Mouse (Mus musculus) c-Kit-positive CD71-negative TER-119-negative erythroid progenitor cells, embryonic 14.5 days (primary cell): ENCODE measurements around the gene Cpt1a.

Experiments used
- DNase-seq: peaks from one replicate; pipeline ENCODE4 v3.0.0-alpha.2; 2013; ENCODE audit warnings: low read depth

Cpt1a gene

DNA sequence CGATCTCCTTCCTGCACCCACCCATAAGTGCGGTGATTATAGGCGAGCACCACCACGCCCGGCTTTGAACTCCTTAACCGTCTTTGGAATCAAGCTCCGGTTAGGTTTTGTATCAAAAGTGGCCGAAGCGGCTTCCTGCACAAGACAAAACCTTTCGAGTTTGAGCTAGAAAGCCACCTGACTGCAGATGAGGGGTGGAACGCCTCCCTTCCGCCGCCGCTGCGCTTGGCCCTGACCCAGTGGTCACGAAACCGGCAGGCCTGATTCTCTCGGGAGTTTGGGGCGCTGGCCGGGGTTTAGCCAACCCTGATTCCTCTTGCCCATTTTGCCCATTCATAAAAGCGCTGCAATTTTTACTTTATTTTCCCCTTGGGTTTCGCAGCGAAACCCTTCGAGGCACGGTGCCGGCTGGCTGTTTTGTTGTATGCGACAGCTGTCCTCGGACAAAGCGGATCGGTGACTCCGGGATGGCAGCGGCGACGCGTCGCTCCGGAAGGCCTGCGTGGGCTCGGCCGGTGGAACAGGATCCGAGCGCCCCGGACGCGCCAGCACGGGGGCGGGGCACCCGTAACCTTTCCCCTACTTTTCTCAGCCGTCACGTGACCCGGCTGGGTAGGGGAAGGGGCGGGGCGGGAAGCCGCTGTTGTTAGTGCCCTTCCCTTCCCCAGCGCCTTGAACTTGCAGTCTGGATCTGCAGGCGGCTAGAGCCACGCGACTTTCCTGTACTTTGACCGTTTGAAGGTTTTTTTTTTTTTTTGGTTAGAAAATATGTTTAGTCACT lies 3.0 kb downstream of the Cpt1a start:
- peak; percentile 90 for DNase-seq

DNA sequence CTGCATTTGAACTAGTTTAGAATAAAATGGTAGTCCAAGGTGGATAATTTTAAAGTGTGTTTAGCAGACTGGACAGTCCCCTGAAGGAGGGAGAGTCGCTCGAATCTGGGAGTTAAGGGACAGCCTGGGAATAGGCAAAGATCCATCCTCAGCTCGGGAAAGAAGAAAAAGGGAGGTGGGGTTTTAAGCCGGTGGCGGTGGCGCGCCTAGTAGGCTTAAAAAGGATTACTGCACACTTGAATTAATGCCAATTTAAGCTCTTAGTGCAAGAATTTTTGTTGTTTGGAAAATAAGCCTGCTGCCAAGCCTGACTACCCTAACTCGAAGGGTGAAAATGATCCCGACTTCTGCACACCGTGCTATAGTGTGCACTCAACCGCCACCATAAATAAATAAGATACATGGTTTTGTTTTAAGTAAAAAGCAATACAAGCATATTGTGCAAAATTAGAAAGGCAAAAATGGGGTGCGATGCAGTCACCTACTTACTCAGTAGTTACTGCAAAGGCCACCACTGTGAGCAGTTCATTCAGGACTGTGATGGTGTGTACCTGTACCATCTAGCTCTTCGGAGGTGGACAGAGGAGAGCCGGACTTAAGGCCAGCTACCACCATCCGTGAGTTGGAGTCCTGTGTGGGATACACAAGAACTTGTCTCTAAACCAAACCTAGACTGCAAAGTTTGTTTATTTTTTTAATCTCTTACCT lies 3.8 kb downstream of the Cpt1a start:
- DNase-seq: no peak

DNA sequence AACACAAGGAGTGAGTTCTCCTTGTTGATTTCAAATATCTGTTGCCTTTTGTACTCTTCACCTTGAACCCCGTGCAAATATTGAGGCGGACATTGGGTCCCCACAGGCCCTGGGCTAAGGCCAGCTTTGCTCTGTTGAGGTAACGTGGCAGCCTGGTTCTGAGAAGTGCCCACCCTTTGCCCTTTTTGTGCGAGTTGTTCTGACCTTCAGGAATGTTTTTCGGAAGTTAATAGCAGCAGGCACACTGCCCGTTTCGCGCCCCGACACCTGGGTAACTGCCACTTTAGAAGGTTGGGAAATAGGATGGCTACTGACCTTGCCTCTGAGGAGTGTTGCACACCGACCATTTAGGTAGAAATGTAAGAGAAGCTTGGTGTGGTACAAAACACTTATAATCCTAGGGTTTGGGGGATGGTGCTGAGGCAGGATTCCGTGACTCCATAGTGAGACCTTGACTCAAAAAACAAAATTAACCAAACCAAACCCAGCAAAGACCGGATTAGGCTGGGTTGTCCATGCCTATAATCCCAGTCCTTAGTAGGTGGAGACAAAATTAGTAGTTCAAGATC lies 4.4 kb downstream of the Cpt1a start:
- DNase-seq: no peak

DNA sequence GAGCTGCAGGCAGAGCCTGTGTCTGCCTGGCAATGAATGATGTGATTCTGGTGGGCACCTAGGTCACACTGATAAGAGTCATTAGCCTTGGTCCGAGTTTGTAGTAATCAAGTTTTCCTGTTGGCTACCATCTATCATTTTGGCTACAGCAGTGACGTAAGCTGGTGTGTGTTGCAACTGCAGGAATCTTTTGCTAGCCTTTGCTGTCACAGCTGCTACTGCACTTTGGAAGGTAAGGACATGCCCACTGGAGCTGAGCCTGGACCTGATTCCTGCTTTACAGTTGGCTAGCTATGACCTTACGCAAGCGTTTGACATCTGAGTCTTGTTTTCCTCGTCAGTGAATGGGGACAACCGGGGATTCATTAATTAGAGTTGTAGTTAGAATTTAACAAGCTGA lies 11.1 kb downstream of the Cpt1a start:
- DNase-seq: no peak

DNA sequence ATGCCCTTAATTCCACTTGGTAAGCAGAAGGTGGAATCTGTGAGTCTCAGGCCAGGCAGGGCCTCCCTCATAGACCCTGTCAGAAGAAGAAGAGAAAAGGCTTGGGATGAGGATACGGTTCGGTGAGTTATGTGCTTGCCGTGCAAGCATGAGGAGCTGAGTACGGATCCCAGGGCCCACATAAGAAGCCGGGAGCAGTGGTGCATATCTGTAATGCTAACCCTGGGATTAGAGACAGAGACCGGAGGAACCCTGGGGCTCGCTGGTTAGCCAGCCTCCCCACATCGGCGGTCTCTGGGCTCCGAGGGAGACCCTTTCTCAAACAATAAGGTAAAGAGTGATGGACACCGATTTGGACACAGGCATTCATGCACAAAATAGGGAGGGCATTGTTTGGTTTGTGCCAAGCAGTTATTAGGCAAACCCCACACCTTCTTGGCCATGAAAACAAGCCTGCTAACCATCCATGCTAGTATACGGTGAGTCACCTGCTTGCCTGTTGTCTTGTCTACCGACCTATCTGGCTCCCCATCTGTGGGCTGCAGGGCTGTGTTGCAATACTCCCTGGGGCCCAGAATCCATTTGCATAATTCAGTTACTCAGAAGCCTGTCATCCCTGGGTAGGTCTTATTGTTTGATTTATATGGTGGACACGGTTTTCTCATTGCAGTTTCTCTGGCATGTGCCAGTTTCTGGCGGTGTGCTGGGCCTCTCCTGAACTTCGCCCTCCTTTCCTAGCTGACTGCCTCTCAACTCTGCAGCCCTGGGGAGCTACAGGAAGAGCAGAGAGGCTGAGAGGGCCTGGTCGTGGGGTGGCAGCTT lies 11.8 kb downstream of the Cpt1a start:
- peak; percentile 55 for DNase-seq

DNA sequence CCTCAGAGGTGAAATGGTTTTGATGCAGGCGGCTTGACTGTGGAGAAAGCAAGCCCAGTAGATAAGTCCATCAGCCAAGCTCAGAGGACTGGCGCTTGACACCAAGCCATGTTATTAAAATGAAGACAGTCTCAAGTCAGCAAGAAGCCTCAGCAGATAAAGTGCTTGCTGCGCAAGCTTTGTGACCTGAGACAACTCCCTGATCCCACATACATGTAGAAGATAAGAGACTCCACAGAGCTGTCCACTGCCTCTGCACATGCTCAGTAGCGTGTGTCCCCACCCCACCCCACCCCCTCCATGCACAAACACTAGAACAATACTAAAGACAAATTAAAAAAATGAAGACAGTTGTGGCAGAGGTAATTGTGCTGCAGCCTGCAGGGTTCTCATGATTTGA lies 12.4 kb downstream of the Cpt1a start:
- DNase-seq: no peak

DNA sequence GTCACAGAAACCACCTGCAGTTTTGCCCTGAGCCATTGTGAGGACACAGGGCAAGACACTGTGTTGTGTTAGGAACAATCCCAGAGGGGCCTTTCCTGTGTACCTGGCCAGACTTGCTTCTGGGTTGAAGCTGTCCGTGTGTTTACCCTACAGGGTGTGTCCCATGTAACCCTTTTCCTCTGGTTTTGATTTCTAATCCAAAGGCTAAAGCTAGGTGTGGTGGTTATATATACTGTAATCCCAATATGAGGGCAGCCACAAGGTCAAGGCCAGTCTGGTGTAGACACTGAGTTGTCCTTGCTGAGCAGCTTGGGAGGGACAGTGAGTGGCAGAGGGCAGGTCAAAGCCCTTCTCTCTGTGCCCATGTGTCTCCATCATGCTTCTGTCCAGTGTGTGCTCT lies 13.8 kb downstream of the Cpt1a start:
- no peak for DNase-seq

DNA sequence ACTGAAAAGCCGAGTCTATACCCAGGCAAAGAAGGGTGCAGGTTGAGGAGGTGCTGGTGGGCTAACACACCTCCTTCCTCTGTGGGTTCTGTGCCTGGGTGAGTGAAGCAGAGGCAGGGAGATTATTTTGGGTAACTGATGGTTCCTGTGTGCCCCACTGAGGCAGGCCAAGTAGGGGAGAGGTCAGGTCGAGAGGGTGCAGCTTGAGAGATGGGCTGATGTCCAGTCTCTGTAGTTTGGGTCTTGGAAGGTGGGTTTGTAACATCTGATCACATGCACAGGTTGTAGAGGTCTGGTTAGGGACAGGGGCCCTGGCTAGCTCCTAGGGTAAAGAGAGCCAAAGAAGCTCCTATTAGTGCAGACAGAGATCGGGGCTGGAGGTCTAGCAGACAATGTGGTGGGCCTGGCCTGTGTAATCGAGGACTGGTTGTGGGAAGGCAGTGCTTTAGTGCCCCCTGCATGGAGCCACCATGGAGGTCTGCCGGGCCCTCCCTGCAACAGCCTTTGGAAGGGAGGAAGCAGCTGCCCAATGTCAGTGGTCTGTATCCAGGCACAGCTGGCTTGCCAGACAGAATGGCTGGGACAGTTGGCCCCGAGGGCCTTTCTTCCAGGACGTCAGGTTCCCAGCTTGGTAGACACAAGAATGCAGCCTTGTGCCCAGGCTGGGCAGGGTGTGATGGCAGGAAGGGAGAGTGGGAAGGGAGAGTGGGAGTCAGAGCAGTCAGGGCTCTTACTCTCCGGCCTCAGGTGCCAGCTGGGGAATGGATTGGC lies 14.5 kb downstream of the Cpt1a start:
- no peak for DNase-seq

DNA sequence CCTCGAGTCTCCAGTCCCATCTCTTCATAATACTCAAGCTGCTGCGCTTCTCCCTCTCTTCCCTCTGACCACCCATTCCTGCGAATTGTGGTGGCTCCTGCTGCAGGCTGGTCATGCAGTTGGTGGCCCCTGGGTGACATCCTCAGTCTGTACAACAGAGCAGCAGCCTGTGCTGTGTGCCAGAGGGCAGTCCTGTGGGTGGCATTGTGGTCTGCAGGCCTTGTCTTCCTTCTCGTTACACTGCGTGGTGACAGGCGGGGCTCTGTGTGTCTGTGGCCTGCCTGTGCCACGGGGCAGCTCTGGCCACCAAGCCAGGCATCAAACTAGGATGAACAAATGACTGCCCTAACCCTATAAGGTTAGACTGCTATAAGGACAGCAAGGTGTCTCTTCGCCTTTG lies 17.1 kb downstream of the Cpt1a start:
- no peak for DNase-seq

DNA sequence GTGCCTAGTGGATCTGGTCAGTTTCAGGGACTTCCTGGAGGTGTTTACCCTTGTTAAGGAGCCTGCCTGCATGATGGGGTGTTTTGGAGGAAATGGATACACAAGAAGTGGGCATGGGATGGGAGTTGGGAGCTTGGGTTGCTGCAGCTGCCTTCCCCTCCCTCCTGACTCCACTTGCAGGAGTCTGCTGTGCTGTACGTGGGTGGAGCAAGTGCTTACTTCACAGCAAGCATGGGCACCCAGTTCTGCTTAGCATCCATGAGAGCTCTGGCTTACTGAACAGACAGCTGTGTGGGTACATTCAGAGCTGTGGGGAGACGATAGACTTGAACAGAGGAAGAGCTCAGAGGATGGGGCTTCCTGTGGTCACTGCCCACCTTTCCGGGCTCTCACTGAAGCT lies 18.9 kb downstream of the Cpt1a start:
- no peak for DNase-seq

DNA sequence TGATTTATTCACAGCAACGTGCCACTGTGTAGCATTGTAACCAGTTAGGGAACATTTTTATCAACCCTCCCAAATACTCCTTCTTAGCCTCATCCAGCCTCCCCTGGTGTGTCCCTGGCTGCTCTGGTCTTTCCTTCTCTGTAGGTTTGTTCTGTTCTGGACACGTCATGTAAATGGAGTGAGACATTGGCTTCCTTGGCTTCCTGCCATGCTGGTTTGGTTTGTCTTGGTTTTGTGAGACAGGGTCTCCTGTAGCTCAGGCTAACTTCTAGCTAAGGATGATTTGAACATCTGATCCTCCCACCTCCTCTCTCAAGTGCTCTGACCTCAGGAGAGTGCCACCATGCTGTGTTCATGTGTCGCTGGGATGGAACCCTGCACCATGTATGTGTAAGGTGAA lies 21.8 kb downstream of the Cpt1a start:
- no peak for DNase-seq

DNA sequence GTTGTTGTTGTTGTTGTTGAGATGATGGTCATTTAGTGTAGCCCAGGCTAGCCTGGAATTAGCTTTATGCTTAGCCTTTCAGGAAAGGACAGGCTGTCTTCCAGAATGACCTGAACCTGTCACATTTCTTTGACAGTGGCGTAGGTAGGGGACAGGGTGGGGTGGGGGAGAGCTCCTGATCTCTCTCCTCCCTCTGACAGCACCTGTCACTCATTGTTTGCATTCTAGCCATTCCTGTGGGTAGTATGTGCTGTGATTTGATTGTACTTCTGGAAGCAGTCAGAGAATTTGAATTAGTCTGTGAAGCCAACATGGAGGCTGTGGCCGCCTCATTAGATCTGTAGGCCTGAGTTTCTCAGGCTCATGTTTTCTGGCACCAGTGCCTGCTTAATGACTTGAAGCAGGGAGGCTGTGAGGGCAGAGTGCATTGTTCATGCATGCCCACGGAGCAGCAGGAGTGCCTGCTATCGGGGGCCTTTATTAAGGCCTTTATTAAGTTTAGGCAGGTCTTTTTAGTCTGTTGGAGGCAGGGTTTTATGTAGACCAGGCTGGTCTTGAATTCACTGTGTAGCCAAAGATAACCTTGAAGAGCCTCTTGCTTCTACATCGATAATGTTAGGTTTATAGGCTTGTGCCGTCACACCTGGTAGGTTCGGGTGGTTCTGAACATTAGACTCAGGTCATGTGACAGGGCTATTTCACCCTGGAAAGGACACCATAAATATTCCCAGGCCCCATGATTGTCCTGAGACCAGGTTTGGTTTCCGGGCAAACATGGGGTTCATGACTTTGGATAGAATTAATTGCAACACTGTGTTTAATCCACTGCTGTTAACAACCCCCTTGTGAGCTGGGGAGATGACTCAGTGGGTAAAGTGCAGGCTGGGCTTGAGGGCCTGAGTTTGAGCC lies 22.8 kb downstream of the Cpt1a start:
- DNase-seq: no peak

DNA sequence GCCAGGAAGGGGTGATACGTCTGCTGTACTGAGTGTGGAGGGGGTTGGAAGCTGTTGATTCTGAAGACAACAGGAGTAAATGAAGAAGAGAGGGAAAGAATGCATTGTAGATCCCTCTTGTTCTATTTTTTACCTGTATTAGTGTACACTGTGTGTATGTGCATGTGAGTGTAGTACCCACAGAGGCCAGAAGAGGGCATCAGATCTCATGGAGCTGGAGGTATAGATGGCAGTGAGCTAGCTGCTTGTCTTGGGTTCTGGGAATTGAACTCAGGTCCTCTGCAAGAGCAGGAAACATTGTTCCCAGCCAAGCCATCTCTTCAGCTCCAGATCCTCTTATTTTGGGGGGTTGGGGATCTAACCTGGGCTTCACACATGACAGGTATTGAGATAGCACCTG lies 25.6 kb downstream of the Cpt1a start:
- DNase-seq: no peak

DNA sequence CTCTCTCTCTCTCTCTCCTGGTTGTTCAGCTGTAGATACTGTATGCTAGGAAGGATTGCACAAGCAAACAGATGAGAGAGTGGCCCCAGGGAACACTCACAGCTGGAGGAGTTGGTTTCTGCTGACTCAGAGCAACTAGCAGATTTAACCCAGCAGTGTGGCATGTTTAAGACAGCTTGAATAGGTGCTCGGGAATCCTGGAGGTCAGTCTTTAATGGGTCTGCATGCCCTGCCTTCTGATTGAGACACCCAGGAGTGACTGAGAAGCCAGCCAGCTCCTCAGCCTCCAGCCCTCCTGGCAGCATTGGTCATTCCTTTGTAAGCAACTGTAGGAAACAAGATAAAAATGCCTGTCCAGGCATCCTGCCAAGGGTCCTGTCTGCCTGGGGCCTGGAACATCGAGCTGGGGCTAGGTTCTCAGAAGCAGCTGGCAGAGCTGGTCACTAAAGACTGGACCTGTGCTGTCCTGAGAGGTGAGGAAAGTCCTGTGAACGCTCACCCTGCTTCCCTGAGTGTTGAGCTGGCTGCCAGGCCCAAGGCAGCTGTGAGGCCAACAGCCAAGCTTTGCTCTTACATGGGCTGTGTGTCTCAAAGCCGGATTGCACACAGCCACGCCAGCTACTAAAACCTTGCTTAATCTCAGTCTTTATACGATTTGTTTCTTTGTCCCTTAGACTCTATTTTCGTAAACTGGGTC lies 31.4 kb downstream of the Cpt1a start:
- DNase-seq: no peak

DNA sequence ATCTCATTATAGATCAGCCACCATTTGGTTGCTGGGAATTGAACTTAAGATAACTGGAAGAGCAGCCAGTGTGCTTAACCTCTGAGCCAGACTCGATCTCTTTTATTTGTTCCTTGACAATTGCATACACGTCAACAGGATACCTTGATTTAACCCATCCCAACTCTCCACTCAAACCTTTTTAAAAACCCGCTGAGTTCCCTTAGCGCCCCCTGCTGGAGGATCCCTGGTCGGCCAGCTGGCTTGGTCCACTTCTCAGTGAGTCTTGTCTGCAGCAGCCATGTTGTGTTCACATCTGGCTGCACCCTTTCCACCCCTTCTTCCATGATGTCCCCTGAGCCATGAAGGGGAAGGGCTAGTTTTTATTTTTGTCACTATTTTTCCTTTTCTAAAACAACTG lies 33.0 kb downstream of the Cpt1a start:
- DNase-seq: no peak

DNA sequence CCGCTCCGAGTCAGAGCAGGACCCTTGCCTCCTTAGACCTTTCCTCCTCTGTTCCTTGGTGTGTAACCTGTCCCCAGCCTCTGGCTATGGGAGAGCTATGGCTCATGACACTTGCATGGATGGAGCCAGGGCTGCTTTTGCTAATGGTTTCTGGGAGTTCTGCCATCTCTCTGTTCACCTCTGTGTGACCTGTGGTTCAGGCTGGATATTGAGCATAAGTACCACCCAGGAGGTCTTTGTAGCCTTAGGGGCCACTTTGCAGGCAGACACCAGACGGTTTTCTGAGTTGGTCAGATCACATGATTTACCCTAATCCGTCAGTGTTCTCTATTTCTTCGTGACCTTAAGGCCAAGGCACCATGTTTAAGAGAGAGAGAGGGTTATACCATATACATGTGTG lies 34.4 kb downstream of the Cpt1a start:
- no peak for DNase-seq

DNA sequence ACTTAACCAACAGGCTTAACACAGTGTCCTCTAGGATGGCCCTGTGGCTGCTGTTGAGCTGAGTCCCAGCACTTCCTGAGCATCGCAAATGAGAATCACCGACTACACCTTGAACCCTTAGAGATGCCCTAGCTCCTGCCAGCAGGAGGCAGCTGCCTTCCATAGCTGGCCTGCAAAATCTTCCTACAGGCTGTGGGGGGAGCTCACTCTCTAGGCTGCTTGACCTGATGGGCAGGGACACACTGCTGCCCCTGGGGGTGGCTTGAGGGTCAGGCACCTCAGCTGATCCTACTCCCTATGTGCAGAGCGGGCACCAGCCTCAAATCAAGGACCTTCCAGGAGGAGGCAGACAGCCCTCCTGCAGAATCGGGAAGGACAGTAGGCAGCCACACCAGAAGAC lies 35.5 kb downstream of the Cpt1a start:
- no peak for DNase-seq

DNA sequence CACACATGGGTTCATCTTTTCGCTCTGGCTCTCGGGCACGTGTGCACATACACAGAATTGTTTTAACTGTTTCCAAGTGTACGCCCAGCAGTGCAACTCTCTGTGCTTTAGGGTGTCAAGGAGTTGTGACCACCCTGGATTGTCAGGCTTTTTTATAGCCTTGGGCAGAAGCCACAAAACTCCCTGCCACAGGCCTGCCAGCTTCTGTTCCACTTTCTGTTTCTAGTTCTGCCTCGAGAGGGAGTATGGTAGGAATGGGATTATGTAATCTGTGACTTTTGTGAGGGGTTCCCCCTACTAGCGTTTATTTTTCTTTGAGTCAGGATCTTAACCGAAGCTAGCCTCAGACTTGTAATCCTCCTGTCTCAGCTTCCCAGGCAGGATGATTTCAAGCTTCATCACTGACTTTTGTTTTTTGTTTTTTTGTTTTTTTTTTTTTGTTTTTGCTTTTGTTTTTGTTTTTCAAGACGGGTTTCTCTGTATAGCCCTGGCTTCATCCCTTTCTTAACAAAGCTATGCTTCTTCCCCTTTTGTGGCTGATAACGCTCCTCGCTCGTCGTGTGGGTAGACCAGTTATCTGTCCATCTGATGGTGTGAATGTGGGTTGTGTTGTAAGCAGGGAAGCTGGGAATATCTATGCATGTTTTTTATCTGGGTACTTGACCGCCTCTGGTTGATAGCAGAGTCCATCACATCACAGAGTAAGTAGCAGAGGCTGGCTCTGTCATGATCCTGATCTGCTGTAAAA lies 37.9 kb downstream of the Cpt1a start:
- DNase-seq: peak; percentile 29

DNA sequence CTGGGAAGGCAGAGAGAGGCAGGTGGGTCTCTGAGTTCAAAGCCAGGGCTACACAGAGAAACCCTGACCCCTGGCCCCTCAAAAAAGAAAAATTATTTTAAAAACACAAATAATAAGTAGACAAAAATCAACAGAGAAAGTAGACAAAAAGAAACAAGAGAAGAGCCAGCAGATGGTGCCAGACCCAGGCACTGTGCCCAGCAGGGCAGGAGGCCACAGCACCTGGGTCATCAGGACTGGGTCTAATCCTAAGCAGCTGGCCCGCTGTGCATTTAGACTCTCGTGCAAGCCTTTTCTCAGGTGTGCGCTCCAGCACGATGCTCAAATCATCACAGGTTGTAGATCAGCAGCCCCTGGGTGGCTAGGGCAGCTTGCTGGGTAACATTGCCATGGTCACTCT lies 41.4 kb downstream of the Cpt1a start:
- no peak for DNase-seq
